Comparison of ENCODE assay signal across 24 mouse cellular contexts in genomic region chr4:100595771-100596170, GRCm38 (mm10).
"Had no signal": no experiment of that assay in that cellular context is flagged by ENCODE, and none has a peak within 500 bp of the region (broad histone marks: within the 10 kb centered on the region; RNA-seq: fewer than 3 reads in every experiment).

No protein-coding gene starts in this region.

- H3K9me3 ChIP-seq: heart, embryonic 13.5 days; heart, embryonic 15.5 days; hindbrain, embryonic 12.5 days; kidney, embryonic 15.5 days; limb, embryonic 13.5 days; limb, embryonic 15.5 days; liver, embryonic 12.5 days had no signal

- H3K4me2 ChIP-seq: heart, embryonic 11.5 days; heart, embryonic 13.5 days; heart, embryonic 15.5 days; hindbrain, embryonic 12.5 days; kidney, embryonic 15.5 days; limb, embryonic 13.5 days; limb, embryonic 15.5 days; liver, embryonic 12.5 days had no signal

- H3K27ac ChIP-seq: heart, adult 2 months; heart, embryonic 13.5 days; heart, embryonic 15.5 days; hindbrain, embryonic 12.5 days; kidney, embryonic 15.5 days; kidney, postnatal 0 days; limb, embryonic 13.5 days; limb, embryonic 15.5 days; liver, embryonic 12.5 days; liver, embryonic 14.5 days had no signal

- ATAC-seq: intestine, embryonic 16.5 days; liver, embryonic 12.5 days had no signal

- H3K9ac ChIP-seq: heart, embryonic 13.5 days; heart, embryonic 15.5 days; hindbrain, embryonic 12.5 days; kidney, embryonic 15.5 days; limb, embryonic 13.5 days; limb, embryonic 15.5 days; liver, embryonic 12.5 days; liver, embryonic 14.5 days had no signal

- H3K27me3 ChIP-seq: heart, embryonic 15.5 days; hindbrain, embryonic 12.5 days; kidney, embryonic 15.5 days; limb, embryonic 13.5 days; limb, embryonic 15.5 days; liver, embryonic 12.5 days had no signal

- H3K36me3 ChIP-seq: heart, embryonic 13.5 days; heart, embryonic 15.5 days; hindbrain, embryonic 12.5 days; kidney, embryonic 15.5 days; limb, embryonic 13.5 days; limb, embryonic 15.5 days; liver, embryonic 12.5 days had no signal

- H3K4me3 ChIP-seq: heart, adult 2 months; heart, embryonic 13.5 days; heart, embryonic 15.5 days; hindbrain, embryonic 12.5 days; kidney, embryonic 15.5 days; limb, embryonic 13.5 days; limb, embryonic 15.5 days; liver, embryonic 12.5 days had no signal

- H3K4me1 ChIP-seq: heart, embryonic 13.5 days; heart, embryonic 15.5 days; kidney, embryonic 15.5 days; limb, embryonic 13.5 days; limb, embryonic 15.5 days; liver, embryonic 12.5 days had no signal

- DNase-seq: gastrocnemius, postnatal 14 days; gastrocnemius, postnatal 36 days; heart, adult 11 months; heart, adult 2 months; heart, postnatal 14 days; heart, postnatal 36 days; kidney, adult 11 months; kidney, adult 2 months; kidney, adult 9 months; kidney, postnatal 14 days; kidney, postnatal 36 days; layer of hippocampus, adult 9-11 months; lung, adult 18-20 months had no signal
